Mouse (Mus musculus) thymus, postnatal 14 days (tissue): ENCODE results near the gene Phactr2.

Experiments used
- DNase-seq: peaks from one replicate; pipeline ENCODE4 v3.0.0; 2021

Gene Phactr2

DNA sequence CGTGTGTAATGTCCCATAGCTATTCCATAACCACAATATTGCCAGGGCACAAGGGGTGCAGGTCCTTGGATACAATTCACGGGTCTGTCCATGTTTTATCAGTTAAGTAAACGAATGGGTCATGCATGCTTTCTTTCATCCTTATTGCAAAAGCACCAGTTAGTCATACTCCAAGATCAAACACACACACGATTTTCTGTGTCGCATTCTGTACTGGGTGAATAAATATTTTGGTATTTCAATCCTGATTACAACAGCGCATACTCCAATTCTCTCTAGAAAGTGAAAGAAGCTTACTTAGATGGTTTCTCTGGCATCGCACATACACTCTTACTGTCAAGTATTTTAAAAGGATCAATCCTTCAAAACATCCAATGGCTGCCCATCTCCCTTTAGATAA, 203.9 kb downstream of the Phactr2 start:
- no peak for DNase-seq

- DNase-seq, result no peak
These were observed 215.0 kb downstream of the Phactr2 start for GRCm38 (mm10) chr10:13259251-13259650.

DNA sequence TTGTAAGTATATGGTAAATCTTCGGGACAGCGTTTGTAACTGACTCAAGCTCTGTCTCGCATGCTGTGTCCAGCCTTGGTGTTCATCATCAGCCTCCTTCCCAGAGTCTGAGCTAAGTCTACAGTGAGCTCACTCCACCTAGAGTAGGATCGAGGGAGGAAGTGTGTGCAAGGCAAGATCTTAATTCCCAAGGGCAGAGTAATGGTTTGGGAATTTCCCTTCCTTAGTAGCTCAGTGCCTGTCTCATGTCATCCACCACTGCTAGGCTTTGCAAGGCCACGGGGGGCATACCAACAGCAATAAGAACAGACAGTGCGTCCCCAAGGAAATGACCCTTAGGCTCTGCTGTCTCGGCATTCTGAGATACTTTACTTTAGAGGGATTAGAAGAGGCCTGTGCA, 218.0 kb downstream of the Phactr2 start:
- DNase-seq, result no peak

- DNase-seq, result no peak
These were observed 223.9 kb downstream of the Phactr2 start for GRCm38 (mm10) chr10:13250280-13250679.

GRCm38 (mm10) chr10:13249126-13249525, 225.1 kb downstream of the Phactr2 start:
- DNase-seq, result no peak

- no peak for DNase-seq
These were observed 228.5 kb downstream of the Phactr2 start for GRCm38 (mm10) chr10:13245714-13246113.

DNA sequence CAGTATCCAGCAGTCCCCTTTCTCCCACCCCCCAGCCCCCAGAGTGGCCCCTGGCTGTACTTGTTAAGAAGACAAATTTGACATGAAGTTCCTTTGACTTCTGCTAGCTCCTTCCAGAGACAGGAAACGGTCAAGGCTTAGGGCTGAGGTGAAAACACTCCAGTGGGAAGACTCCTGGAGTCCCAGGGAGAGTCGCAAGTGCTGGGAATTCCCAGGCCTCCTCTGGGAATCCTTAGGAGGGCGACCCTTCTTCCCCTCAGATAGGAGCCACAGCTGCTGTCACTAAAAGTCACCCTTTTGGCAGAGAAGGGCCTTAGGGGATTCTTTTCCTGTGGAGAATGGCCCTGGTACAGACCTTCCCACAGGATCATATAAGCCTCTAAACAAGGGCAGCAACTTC, 230.0 kb downstream of the Phactr2 start:
- no peak for DNase-seq

DNA sequence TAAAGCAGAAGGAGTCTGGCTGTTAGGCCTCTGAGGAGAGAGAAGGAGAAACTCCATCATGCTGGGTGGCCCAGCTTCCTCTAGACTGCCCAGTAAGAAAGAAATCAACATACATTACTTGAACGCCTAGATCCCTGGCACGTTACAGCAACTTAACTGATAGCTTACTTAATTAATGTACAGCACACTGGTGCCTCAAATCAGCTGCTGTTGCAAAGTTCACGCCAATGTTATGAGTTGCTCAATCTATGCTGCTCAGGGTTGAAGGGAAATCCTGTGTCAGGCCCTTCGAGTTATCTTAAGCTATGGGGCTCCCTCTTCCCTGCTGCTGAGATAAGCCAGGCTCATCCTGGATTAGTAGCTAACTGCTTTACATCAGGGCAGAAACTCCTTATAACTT, 233.8 kb downstream of the Phactr2 start:
- no peak for DNase-seq

DNA sequence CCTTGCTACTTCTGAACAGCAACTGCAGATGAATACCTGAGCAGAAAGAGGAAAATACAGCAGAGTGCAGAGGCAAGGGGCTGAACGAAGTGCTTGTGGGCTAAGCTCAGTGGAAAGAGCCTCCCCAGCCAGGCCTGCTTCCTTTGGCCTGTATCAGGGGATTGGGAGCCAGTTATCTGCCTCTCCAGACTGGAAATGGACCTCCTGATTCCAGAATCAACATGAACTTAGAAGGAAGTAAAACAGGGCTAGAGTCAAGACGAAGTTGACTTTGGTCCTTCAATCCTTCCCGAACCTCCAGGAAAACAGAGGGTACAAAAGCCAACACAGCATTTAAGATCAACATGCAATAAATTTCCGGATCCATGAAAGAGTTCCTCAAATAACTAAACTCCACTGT, 236.0 kb downstream of the Phactr2 start:
- no peak for DNase-seq

GRCm38 (mm10) chr10:13236866-13237265, 237.3 kb downstream of the Phactr2 start:
- DNase-seq, result no peak

GRCm38 (mm10) chr10:13234503-13234902, 239.7 kb downstream of the Phactr2 start:
- DNase-seq, result no peak

DNA sequence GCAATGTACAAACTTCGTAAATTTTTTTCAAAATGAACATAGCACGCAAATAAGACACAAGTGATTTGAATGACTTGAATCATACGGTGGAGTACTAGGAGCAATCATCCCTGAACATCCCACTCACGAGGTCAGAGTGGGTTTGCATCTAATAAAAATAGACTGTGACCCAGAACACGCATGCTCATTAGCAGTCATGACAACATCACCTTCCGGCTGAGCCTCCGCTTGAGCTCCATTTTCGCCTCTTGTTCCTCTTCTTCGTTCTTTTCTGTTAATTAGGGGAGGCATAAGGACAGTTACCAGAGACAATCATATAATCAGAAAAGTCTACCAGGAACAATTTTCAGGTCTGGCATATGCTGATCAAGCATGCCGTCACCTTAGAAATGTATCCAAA, 240.3 kb downstream of the Phactr2 start:
- no peak for DNase-seq

GRCm38 (mm10) chr10:13233143-13233622, 241.0 kb downstream of the Phactr2 start:
- no peak for DNase-seq

GRCm38 (mm10) chr10:13232443-13233142, 241.6 kb downstream of the Phactr2 start:
- no peak for DNase-seq

DNA sequence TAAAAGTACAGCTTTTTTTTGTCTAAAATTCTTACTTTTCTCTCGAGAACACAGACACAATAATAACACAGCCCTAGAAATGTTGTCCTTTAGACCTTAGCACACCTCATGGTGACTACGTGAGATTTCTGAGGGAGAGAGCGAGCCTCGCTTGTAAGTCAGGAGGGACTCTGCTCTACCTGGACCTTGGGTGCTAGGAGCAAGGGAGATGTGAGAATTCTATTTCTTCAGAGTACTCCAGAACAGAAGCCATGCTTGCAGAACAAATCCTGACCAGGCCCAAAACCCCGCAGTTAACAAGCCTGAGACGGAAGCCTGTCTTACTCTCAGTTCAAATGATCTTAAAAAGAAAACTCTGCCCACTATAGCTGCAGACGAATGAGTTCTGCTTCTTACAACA, 243.5 kb downstream of the Phactr2 start:
- DNase-seq, result no peak

GRCm38 (mm10) chr10:13225377-13226063, 248.7 kb downstream of the Phactr2 start:
- no peak for DNase-seq

DNA sequence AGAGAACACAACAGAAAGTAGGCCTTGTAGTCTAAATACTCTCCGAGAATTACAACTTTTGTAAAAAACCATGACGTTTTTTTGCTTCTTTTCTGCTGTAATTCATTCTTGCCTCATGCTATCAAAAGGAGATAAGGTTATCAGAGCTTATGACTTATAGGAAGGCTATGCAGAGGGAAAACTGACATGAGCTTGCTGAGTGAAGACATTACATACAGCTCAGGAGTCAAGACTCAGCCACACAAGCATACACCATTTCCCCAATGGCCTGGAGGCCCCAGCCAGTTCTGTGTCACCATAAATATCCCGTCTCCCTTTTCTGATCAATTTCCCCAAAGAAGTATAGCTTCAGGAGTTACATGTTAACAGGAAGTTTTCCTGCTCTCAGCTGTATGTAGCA, 252.1 kb downstream of the Phactr2 start:
- DNase-seq, result no peak

DNA sequence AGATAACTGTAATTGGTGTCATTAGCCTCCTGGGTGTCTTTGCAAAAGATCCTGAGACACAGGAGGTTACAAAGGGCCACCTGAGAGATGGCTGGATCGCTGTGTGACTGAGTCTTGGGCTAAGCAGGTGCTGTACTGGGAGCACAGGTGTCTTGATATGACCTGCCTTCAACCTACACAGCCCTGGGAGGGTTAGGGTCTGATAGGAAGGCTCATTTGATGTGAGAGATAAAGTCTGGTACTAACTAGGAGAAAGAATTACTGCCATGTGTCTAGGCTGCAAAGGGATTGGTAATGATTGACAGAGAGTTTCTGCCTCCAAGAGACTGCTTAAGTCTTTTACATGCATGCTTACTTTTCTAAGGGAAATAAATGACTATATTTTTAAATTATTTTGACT, 254.2 kb downstream of the Phactr2 start:
- no peak for DNase-seq

- no peak for DNase-seq
These were observed 260.3 kb downstream of the Phactr2 start for GRCm38 (mm10) chr10:13213956-13214355.

DNA sequence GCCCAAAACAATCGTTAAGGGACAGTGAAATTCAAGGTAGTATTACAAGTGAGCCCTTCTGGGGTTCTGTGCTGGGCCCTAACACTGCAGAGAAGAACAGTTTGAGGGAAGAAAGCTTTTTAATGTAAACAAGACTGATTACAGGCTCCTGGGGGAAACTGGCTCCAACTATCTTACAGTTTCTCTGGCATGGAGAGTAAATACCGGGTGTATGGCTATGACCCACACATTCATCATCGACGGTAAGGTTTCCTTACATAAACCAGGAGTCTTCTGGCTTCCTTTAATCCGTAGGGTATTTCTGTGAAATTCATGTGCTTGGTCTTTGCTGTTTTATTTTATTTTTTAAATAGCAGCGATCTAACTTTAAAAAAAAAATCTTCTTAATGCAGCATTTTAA, 261.4 kb downstream of the Phactr2 start:
- DNase-seq, result no peak

DNA sequence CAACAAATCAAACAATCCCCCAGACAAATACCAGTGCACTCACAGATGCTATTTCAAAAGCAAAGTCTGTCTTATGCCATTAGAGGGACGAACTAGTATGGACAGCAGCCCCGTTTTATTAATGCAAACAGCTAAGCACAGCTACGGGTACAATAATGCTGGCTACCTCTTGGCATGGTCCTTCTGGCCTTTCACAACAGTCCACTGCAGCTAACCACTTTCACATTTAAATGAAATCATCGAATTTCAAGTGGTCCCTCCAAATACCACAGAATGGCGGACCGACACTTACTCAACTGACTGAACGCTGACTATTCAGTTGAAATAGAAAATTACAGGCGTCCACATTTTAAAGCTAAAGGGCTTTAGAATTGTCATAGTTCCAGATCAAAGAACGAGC, 261.9 kb downstream of the Phactr2 start:
- no peak for DNase-seq

DNA sequence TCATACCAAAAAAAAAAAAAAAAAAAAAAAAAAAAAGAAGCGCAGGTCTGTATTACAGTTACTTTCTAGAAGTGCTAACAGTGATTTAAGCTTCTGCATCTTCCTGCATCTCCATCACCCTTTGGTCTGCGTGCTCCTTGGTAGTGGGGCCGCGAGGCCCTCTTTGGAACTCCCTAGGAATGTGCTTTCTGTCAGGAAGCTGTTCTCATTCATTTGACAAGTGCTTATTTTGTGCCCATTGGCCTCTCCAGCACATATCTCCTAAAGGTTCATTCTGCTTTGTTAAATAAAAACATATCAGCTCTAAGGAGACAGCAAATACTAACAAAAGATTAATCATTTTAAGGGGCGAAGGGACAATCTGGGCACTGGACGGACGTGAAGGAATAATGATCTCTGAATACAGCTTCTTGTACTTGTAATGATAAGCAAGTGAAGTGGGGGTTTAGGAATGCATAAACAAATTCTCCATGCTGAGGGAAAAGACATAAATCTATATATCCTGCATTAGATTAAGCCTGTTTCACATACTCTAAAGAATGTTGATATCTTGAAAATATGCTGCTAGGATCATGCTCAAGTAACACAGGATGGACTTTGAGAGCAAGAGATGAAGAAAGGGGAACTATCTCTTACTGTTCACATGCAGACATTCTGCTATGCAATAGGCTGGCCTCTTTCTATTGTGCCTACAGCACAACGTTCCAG, 264.1 kb downstream of the Phactr2 start:
- DNase-seq, result no peak

GRCm38 (mm10) chr10:13209506-13209905, 264.7 kb downstream of the Phactr2 start:
- DNase-seq, result no peak

DNA sequence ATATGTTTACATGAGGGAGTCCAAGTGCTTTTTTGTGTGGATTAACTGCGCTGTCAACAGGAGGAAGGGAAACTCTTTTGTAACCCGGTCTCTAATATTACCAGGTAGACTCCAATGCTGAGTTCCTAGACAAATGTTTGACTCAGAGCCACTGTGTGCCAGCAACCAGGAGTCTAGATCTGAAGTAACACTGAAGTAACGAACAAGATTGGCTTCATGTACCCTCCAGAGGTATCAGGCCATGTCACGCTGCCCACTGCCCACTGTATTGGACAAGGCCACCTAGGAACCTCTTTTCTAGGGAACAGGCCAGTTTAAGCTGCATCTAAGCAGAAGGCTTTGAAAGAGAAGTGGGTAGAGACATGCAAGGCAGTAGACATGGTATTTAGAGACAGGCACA, 265.2 kb downstream of the Phactr2 start:
- DNase-seq, result no peak
